Mouse (Mus musculus): ENCODE measurements at regions not wholly inside any gene's neighbourhood (a gene's known extent, or its start where the extent isn't known, plus 50 kb on each side); places are given as distances from the start of the nearest gene placed in this dataset.

- Histone ChIP-seq H3K4me1 (ENCODE audit: control insufficient read depth in 1 of 2, insufficient read depth in 2 of 2, low read length in 2 of 2) (no peaks in the 10 kb centered on the region), H3K4me3 (ENCODE audit: control insufficient read depth in 1 of 2, insufficient read depth in 1 of 2, low read depth in 2 of 2, low read length in 2 of 2) (no peak overlapping the region), H3K27me3 (ENCODE audit: control insufficient read depth in 1 of 2, insufficient read depth in 2 of 2, low read length in 2 of 2) (no peaks in the 10 kb centered on the region), H3K79me2 (ENCODE audit: control insufficient read depth, insufficient read depth, low read length, poor library complexity) (no peaks in the 10 kb centered on the region), H3K9me3 (replicated peaks; ENCODE audit: insufficient read depth, low read length) (no peaks in the 10 kb centered on the region), H3K36me3 (ENCODE audit: control insufficient read depth in 1 of 2, insufficient read depth in 2 of 2, low read length in 2 of 2) (no peaks in the 10 kb centered on the region), H3K27ac (ENCODE audit: control insufficient read depth, low read depth, low read length) (no peak overlapping the region), H3K9ac (ENCODE audit: control insufficient read depth, low read depth, low read length, poor library complexity, severe bottlenecking) (no peak overlapping the region)
- DNase-seq (ENCODE audit: low read depth, low spot score), result no peak
- no peak for TF ChIP-seq SMC3 (IDR thresholded peaks at IDR 0.05; ENCODE audit: low read depth, low read length)
- no peak for TF ChIP-seq JUND (IDR thresholded peaks at IDR 0.05; ENCODE audit: low read depth, low read length)
- no peak for TF ChIP-seq POLR2A (IDR thresholded peaks at IDR 0.05; ENCODE audit: control insufficient read depth in 1 of 2, insufficient read depth in 1 of 2, low read depth in 1 of 2, low read length in 2 of 2, poor library complexity in 1 of 2)
- no peak for TF ChIP-seq ZNF384 (IDR thresholded peaks at IDR 0.05; ENCODE audit: low read depth, low read length)
- TF ChIP-seq NELFE (IDR thresholded peaks at IDR 0.05; ENCODE audit: low read depth, low read length), result no peak
- TF ChIP-seq MYC (IDR thresholded peaks at IDR 0.05; ENCODE audit: low read depth, low read length), result no peak
- TF ChIP-seq POLR2AphosphoS2 (IDR thresholded peaks at IDR 0.05; ENCODE audit: low read length), result no peak
- no peak for TF ChIP-seq TCF12 (IDR thresholded peaks at IDR 0.05; ENCODE audit: low read depth, low read length)
- no peak for TF ChIP-seq POLR2AphosphoS5 (IDR thresholded peaks at IDR 0.05; ENCODE audit: borderline replicate concordance, low read depth, low read length)
- no peak for TF ChIP-seq ELF1 (IDR thresholded peaks at IDR 0.05; ENCODE audit: low read depth, low read length)
- TF ChIP-seq TBP (IDR thresholded peaks at IDR 0.05; ENCODE audit: low read depth, low read length), result no peak
- no peak for TF ChIP-seq TAL1 (IDR thresholded peaks at IDR 0.05; ENCODE audit: low read length)
- no peak for TF ChIP-seq GATA1 (IDR thresholded peaks at IDR 0.05; ENCODE audit: low read depth, low read length)
- no peak for TF ChIP-seq EP300 (IDR thresholded peaks at IDR 0.05; ENCODE audit: low read depth in 1 of 2, low read length in 2 of 2)
Measured at GRCm38 (mm10) chr4:27429210-27429789, 1082.6 kb upstream of the Manea start.

GRCm38 (mm10) chr4:27425902-27426301, 1079.2 kb upstream of the Manea start:
- Histone ChIP-seq H3K36me3 (ENCODE audit: control insufficient read depth in 1 of 2, insufficient read depth in 2 of 2, low read length in 2 of 2) (no peaks in the 10 kb centered on the region), H3K4me3 (ENCODE audit: control insufficient read depth in 1 of 2, insufficient read depth in 1 of 2, low read depth in 2 of 2, low read length in 2 of 2) (no peak overlapping the region), H3K9ac (ENCODE audit: control insufficient read depth, low read depth, low read length, poor library complexity, severe bottlenecking) (no peak overlapping the region), H3K27me3 (ENCODE audit: control insufficient read depth in 1 of 2, insufficient read depth in 2 of 2, low read length in 2 of 2) (no peaks in the 10 kb centered on the region), H3K79me2 (ENCODE audit: control insufficient read depth, insufficient read depth, low read length, poor library complexity) (no peaks in the 10 kb centered on the region), H3K27ac (ENCODE audit: control insufficient read depth, low read depth, low read length) (no peak overlapping the region), H3K4me1 (ENCODE audit: control insufficient read depth in 1 of 2, insufficient read depth in 2 of 2, low read length in 2 of 2) (no peaks in the 10 kb centered on the region), H3K9me3 (replicated peaks; ENCODE audit: insufficient read depth, low read length) (no peaks in the 10 kb centered on the region)
- DNase-seq (ENCODE audit: low read depth, low spot score), result no peak
- TF ChIP-seq SMC3 (IDR thresholded peaks at IDR 0.05; ENCODE audit: low read depth, low read length) (no peak), ZNF384 (IDR thresholded peaks at IDR 0.05; ENCODE audit: low read depth, low read length) (no peak), ETS1 (IDR thresholded peaks at IDR 0.05; ENCODE audit: low read depth, low read length) (no peak), GATA1 (IDR thresholded peaks at IDR 0.05; ENCODE audit: low read depth, low read length) (no peak)

- no peaks in the 10 kb centered on the region for H3K79me2 ChIP-seq (ENCODE audit: control insufficient read depth, insufficient read depth, low read length, poor library complexity)
- H3K27ac ChIP-seq (ENCODE audit: control insufficient read depth, low read depth, low read length), result no peak overlapping the region
- no peak overlapping the region for H3K9ac ChIP-seq (ENCODE audit: control insufficient read depth, low read depth, low read length, poor library complexity, severe bottlenecking)
- no peaks in the 10 kb centered on the region for H3K27me3 ChIP-seq (ENCODE audit: control insufficient read depth in 1 of 2, insufficient read depth in 2 of 2, low read length in 2 of 2)
- H3K4me3 ChIP-seq (ENCODE audit: control insufficient read depth in 1 of 2, insufficient read depth in 1 of 2, low read depth in 2 of 2, low read length in 2 of 2), result no peak overlapping the region
- DNase-seq (ENCODE audit: low read depth, low spot score), result no peak
- no peaks in the 10 kb centered on the region for H3K36me3 ChIP-seq (ENCODE audit: control insufficient read depth in 1 of 2, insufficient read depth in 2 of 2, low read length in 2 of 2)
- H3K9me3 ChIP-seq (replicated peaks; ENCODE audit: insufficient read depth, low read length), result no peaks in the 10 kb centered on the region
- no peaks in the 10 kb centered on the region for H3K4me1 ChIP-seq (ENCODE audit: control insufficient read depth in 1 of 2, insufficient read depth in 2 of 2, low read length in 2 of 2)
- TF ChIP-seq JUND (IDR thresholded peaks at IDR 0.05; ENCODE audit: low read depth, low read length), result no peak
- TF ChIP-seq MAZ (IDR thresholded peaks at IDR 0.05; ENCODE audit: low read depth, low read length), result no peak
- no peak for TF ChIP-seq UBTF (IDR thresholded peaks at IDR 0.05; ENCODE audit: borderline replicate concordance, insufficient read depth, low read depth, low read length)
- no peak for TF ChIP-seq CTCF (IDR thresholded peaks at IDR 0.05 in 2 of 3, conservative IDR thresholded peaks at IDR 0.05 in 1 of 3; ENCODE audit: control insufficient read depth in 1 of 3, insufficient read depth in 1 of 3, low read depth in 2 of 3, low read length in 3 of 3, poor library complexity in 1 of 3, severe bottlenecking in 1 of 3)
- no peak for TF ChIP-seq POLR2A (IDR thresholded peaks at IDR 0.05; ENCODE audit: control insufficient read depth in 1 of 2, insufficient read depth in 1 of 2, low read depth in 1 of 2, low read length in 2 of 2, poor library complexity in 1 of 2)
- no peak for TF ChIP-seq ETS1 (IDR thresholded peaks at IDR 0.05; ENCODE audit: low read depth, low read length)
- TF ChIP-seq MYC (IDR thresholded peaks at IDR 0.05; ENCODE audit: low read depth, low read length), result no peak
- no peak for TF ChIP-seq USF2 (IDR thresholded peaks at IDR 0.05; ENCODE audit: borderline replicate concordance in 1 of 2, insufficient read depth in 1 of 2, low read depth in 1 of 2, low read length in 2 of 2)
- TF ChIP-seq TAL1 (IDR thresholded peaks at IDR 0.05; ENCODE audit: low read length), result no peak
- TF ChIP-seq GABPA (IDR thresholded peaks at IDR 0.05; ENCODE audit: low read depth, low read length), result no peak
- TF ChIP-seq NELFE (IDR thresholded peaks at IDR 0.05; ENCODE audit: low read depth, low read length), result no peak
- no peak for TF ChIP-seq EP300 (IDR thresholded peaks at IDR 0.05; ENCODE audit: low read depth in 1 of 2, low read length in 2 of 2)
- no peak for TF ChIP-seq RAD21 (IDR thresholded peaks at IDR 0.05; ENCODE audit: low read depth, low read length)
Measured at GRCm38 (mm10) chr4:27423846-27424245, 1077.2 kb upstream of the Manea start.
